Mouse (Mus musculus) R1 (cell line): ENCODE data around the gene Sh3rf1.

Experiments used
- DNase-seq: peaks from one replicate; pipeline ENCODE4 v3.0.0-alpha.2; 2018; ENCODE audit warnings: low read depth, low spot score

Gene Sh3rf1

DNA sequence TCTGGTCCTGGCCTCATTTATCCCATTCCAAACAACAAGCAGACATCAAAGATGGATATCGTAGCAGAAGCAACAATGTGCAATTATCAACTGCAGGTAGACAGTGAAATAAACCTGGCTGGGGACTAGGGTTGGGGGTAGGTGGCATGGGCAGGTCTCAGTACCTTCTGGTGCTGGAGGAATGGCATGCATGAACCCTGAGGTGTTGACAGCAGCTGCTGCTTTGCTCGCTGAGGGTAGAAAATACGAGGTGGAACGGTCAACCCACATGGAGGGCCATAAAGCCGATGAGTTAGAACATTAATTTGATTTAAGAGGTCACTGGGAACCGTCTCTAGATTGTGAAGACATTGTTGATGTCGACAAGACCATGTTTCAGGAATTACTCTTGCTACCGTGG lies 98.8 kb downstream of the Sh3rf1 start:
- DNase-seq, result no peak

DNA sequence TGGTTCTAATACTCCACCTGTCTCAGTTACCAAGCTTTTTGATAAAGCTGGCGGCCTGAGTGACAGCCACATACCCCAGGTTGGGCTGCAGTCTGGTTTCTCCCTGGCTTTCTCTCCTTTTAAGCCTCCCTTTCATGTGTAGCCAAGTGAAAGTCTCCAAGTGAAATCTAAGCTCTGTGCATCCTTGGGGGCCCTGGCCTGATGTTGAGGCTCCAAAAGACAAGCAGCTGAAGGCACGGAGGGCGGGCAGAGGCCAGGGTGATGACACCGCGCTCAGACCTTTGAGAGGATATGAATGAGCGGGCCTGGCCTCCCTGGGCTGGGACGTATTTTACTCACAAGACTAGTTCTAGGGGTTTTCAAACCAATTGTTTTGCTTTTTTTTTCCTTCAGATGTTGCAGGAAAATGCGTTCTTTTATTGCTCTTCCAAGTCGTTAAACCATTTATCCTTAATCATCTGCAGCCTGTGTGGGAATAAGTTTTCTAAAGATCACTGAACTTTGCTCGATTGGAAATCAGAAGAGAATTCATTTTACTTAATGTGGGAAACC lies 100.8 kb downstream of the Sh3rf1 start:
- no peak for DNase-seq

DNA sequence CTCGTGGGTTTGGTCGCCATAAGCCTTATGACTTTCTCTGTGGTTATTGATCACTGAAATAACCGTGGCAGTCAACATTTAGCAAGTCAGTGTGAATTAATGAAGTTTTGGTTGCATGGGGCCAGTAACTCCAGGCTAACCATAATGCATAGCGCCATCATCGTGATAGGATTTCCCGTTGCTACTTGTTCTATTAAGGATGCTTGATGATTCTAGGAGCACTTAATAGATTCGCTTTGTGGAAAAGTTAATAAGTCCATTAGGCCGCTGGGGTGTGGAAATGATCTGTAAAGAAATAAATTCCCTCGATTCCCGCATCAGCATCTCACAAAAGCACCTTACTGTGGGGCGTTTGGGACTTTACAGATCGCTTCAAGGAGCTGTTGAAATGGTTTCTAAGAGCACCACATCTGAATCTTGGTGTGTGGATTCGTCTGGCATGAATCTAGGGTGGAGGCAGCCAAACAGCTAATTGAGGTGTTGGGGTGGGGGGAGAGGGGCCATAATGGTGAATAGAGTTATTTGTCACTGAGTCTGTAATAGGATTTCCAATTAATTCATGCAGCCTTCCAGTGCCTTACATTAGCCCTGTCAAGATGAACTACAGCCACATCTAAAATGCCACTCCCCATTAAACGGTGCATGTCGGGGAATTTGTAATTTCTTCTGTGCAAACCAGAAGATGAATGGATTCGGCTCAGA lies 101.5 kb downstream of the Sh3rf1 start:
- no peak for DNase-seq

DNA sequence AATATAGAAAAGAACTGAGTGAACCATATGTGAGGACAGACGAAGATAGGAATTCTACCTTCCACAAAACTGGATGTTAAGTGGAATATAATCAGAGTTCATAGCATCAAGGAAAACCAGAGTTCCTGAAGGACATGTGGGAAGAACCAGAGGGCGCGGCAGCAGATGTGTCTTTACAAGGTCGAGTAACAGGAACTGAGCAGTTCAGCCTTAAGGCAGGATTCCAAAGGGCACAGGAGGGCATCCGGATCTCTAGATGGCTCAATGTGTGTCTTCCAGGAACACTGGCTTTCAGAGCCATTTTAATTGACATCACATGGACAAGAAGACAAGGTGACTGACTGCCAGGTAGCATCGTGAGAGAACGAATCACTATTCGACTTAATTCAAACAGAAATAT lies 102.6 kb downstream of the Sh3rf1 start:
- DNase-seq, result peak; percentile 46

DNA sequence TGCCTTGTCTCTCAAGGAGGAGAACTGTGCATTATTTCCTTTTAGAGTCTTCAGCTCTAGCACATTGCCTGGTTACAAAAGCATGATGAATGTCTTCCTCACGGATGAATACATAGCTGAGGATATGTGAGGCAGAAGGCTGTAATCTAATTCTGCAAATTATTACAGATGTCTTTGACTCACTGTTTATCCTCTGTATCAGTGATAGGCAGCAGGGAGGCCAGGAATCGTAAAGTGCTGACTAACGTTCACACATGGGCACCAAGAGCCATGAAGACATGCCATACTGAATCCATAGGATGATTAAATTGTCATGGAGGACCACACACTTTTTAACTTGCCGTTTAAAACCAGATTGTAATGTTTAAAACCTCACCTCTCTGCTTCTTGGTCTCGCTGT lies 103.7 kb downstream of the Sh3rf1 start:
- no peak for DNase-seq

DNA sequence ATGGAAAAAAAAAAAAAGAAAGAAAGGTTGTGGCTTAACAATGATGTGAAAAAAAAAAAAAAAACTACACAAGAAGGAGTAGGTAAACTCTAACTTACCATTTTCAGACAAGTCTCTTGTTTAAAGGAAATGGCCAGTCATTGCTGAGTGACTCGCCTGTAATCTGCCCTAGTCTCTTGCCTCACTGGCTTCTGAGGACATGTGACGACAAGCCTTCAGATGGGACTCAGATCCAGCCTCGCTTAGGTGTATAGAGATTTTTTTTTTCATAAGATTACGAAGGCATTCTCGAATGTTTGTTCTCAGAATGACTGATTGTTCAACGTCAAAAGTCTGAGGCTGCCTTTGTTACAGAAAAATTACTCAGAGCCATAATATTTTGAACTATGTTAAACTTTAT lies 116.0 kb downstream of the Sh3rf1 start:
- no peak for DNase-seq

DNA sequence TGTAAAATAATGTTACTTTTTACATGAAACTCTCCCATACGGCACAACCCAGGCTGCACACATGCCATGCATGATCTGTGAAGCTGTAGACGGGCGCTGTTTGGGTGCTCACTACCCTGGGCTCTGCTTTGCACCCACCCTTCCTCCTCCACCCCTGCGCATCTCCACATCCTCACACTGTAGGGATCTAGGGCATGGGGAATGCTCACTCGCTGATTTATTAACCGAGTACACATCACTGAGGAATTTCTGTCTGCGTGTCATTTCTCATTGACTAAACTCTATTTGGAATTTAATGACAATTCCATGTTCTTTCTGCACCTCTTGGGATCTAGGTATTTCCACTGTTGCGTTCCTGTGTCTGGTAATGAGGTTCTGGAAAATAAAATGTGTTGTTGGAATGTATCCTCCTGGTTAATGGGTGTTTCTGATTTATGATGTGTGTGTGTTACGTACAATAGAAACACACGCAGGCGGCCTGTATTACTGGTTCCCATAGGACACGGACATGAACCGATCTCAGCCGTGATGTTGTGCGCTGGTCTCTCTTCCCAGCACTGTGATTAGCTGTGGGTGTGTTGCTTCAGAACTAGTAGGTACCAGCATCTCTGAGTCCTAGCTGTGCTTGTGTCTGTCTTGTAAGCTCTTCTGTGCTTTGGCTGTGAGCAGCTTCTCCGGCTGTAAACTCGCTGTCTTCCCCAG lies 116.8 kb downstream of the Sh3rf1 start:
- no peak for DNase-seq

DNA sequence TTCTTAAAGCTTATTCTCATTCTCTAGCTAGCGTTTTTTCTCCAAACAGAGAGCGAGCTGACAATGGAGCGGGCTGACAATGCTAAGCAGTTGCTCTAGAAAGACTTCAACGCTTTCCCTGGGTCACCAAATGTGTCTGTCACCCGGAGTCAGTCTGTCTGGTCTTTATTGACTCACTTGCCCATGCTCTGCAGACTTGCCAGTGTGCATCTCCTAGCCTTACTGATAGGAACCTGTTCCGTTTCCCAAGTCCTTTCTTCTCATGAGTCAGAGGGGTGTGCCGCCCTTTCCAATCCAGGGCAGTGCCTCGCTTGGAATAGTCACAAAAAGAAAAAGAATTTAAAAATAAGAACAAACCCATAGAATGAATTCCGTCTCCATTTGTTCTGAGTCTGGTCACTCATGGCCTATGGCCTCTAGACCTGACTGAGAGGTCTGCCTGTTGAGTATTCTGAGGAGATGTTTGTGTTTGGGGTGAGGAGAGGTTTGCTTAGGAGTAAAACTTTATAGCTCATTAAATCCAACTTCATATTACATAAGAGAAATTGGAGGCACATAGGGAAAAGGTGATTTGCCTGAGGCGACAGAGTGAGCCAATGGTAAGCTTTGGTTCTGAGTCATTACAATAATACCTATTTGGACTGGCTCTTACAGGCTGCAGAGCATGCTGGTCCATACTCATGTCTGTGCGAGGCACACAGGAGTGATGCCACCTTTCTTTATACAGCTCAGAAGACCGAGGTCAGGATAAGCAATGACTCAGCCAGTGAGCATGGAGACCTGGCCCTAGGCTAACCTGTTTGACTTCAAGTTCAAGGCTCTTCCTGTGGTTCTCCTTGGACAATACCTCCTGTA lies 118.1 kb downstream of the Sh3rf1 start:
- no peak for DNase-seq

DNA sequence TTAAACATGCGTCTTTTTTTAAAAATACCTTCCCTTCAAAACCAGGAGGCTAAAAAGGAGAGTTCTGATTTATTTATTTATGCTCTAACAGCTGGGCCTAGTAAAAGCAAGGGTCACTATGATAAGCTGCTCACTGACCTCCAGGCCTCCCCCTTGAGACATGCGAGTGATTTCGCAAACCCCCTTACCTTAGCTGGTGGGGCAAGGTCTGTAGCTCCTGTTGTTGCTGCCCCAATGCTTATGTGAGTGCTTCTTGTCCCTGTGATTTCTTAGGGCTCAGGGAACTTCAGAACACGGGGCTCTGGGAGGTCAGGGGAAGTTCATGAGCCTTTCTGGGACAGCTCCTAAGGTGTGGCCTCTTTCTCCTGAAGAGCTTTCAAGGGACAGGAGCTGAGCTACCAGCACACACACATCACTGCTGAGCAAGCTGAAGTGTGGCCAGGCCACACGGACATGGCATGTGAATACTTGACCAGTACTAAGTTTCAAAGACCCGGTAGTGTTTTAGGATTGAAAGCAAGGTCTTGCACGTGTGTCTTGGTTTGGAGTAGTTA lies 118.9 kb downstream of the Sh3rf1 start:
- DNase-seq, result peak; percentile 20

DNA sequence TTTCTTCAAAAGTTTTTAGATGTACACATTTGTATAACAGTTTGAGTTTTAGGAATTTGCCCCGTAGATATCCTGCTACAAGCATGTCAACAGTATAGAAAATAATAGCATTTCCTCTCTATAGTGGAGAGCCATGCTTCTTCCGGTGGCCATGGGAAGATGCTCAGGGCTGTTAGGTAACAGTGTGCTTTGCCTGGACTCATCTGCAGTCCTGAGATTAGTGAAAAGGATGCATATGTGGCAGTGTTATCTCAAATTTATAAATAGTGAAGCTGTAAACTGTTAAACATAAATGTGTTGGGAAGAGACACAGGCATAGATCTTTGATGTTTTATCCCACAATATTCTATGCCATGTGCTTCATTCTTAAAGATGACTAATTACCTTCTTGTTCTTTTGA lies 120.8 kb downstream of the Sh3rf1 start:
- no peak for DNase-seq

DNA sequence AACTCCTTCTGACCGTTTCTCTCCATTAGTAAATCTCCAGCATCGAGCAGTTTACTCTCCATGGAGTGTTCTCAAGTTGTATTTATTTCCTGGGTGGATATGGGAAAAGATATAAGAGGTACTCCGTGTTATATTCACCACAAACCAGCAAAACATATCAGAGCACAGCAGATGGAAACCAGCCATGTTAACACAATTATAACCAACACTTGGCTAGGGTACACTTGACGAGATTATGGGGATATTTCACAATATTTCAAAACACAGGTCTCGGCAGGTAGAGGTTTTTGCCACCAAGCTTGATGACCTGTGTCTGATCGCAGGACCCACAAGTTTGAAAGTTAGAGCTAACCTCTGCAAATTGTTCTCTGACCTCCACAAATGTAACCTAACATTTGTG lies 123.3 kb downstream of the Sh3rf1 start:
- DNase-seq, result no peak

DNA sequence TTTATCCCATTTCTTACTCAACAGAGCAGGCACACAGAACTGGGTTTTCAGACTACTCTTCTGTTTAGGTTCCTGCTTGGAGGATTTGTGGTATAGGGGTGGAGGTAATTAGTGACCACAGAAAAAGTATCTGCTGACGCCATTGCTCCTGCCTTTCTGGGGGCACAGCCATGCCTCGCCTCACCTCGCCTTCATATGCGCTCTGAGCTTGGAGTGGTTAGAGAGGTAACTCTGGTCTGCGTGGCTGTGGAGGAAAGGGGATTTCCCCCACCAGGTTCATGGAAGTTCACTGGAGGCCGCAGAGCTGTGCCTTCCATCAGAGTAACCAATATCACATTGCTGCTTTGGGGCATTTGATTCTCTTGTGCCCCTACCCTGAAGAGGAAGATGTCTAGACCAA lies 123.9 kb downstream of the Sh3rf1 start:
- DNase-seq, result no peak

DNA sequence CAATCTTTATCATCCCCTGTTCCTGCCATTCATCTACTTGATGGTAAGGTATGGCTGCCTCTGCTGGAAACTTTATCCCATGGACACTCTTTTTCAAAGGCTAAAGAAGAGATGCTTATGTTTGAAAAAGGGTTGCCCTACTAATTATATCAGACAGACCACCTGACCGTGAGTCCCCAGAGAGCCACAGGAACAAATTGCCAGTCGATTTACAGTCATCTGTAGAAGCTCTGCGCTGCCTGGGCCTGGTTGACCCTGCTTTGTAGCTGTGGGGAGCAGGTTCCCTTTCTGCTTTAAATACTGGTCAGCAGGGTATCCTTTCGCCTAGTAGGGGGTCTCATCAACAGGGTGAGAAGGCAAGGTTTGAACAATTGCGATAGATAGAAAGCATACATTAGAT lies 124.4 kb downstream of the Sh3rf1 start:
- no peak for DNase-seq

DNA sequence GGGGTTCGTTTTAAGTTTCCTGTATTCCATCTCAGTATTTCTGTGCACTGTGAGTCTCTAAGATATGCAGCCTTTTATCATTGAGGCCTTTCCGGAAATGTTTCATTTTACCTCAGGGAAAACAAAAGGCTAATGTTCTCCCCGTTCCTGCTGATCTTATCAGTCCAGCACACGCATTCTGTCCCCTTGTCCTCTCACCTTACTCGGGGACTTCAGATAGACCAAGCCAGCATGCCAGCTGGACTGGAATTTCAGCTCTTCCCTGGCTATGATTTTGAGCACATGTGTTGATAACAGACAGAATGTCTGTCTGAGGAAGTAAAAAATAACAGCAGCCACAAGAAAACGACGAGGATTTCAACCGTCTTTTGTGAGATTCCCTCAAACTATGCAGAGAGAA lies 124.8 kb downstream of the Sh3rf1 start:
- DNase-seq, result no peak

DNA sequence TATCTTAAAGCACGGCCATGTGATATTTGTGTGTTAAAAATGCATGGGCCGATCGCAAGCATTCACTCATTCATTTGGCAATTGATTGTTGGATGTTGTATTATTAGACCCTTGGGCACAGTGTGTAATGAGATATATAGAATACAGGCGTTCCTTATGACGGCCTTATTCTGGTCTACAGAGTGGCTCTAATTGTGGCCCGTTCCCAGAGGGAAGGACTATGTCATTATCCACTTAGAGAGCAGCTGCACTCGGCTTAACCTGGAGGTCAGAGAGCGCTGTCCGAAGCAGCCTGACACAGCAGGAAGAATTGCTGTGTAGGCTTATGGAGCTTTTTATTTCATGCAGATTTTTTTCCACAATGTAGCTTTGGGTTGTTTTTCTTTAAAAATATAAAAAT lies 126.8 kb downstream of the Sh3rf1 start:
- DNase-seq, result no peak

DNA sequence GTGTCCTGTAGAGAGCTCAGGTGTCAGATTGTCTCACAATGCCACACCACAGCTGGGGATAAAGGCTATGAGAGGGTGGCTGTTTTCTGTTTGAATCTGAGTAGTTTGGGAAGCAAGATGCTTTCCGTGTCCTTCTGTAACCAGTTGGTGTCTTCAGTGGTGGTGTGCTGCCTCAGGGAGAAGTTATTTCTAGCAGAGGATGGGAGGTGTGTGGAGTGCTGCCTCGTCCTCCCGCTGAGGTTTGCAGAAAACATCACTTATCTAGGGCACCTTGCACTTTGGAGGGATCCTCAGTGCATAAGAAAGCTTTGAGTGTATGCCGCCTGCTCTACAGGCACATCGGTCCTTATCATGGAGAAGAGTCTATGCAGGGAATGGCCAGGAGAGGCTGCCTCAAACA lies 128.0 kb downstream of the Sh3rf1 start:
- DNase-seq, result no peak

DNA sequence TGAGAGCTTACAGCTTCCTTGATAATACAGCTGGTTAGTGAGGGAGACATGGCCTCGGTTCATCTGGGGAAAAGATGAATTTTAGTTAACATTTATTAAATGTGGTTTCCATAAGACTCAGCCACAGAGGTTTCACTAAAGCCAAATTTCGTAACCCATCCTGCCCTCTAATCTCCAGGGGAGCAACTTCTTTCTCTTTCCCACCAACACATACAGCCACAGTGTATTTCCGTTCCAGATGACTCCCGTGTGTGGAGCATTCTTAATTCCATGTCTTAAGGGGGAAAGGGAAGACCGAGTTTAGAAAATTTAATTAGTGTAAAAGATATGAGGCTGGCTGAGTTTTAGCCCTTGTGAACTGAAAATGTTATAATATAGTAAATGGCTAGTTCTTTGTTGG lies 131.8 kb downstream of the Sh3rf1 start:
- no peak for DNase-seq

DNA sequence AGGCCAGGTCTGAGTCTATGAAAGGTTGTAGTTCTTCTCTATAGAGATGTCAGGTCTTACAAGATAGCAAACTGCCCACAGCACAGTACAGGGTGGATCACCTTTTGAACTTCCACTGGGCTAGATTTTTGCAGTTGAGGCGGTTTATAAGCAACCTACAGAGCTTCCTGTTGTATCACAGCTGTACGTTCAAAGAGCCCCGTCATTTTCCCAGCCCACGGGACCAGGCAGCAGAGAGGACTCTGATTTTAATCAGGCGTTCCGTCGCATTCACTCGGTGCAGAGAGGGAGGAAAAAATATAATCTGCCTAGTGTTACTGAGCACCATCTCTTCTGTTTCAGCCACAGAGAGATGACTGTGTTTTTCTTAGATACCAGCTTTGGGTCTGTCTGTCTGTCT lies 135.3 kb downstream of the Sh3rf1 start:
- DNase-seq, result no peak

DNA sequence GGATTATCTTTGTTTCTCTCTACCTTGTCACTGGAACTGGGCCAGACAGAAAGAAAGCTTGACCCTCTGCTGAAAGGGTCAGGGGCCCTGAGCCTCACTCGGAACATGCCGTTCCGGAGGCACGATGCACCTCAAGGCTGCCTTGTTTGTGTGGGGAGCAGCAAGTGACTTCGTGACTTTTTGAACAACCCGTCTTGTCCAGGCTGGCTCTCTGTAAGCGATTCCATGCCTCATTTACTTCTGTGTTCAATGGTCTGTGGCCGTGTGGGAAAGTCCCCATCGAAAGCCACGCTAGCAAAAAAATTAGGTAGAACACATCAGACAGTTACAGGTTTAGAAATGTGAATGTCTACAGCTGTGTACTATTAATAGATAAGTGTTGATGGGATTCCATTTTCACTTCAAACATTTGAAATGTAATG lies 136.2 kb downstream of the Sh3rf1 start:
- DNase-seq, result no peak

DNA sequence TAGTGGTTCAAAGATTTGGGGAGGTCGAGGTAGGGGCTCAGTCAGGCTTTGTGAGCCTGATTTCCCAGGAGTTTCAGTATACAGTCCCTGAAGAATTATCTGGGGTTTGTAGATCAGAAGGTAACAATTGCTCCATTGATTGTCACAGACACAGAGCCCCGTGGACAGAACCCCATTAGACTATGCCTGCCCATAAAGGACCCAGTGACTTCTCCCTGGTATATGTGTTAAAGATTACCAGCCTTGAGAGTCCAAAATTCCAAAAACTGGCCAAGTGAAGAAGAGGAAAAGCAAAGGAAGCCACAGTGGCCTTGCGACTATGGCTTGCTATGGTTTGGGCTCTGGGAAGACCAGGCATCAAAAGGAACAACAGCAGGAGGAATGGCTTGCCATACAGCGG lies 136.7 kb downstream of the Sh3rf1 start:
- DNase-seq, result no peak

DNA sequence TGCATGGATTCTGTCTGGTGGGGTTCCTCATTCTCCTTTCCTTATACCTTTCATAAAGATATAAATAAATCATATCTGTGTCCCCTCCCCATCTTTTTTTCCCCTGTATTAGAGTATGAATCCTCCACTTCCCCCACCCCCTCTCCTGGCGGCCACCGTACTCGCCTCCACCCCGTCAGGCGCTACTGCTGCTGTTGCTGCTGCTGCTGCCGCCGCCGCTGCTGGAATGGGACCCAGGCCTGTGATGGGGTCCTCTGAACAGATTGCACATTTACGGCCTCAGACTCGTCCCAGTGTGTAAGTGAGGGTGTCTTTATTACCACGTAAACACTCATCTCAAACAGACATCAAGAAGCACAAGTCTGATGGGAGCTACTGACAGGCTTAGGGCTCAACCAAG lies 137.8 kb downstream of the Sh3rf1 start:
- no peak for DNase-seq

DNA sequence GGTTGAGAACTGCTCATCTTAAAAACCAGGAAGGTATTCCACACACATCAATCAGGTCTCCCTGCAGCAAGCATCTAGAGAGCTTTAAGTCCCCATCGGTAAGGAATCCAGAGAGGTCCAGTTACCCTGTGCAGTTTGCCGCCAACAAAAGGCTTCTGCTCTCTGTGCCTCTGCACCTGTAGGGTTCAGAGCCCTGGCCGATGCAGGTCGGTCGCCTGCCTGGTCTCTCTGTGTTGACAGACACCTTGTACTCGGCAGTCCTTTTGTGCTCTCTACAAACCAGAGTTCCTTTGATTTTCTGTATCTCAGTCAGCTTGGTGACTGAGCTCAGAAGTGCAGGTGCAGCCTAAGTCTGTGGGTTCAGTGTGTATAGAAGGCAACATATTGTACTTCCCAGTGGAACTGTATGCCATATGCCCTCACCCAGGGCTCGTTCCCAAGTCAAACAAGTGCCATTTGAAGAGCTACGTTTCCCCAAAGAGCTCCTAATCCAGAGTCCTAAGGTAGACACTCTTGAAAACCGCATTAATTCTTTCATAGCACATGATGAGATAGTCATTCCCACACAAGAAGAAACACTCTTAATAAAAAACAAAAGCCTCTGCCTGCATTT lies 138.7 kb downstream of the Sh3rf1 start:
- no peak for DNase-seq
